Mouse (Mus musculus): ENCODE data around the gene Exoc6b. TPM values are rescaled to one million over a fixed set of nuclear protein-coding genes. Genes with fewer than 3 reads are reported as not detected.

Gene Exoc6b
- polyA plus RNA-seq, 1 experiment from 2014 or later: 27.6 TPM

- Histone ChIP-seq H3K4me2 (ENCODE audit: low read length) (no peak overlapping the region), H3K36me3 (ENCODE audit: control insufficient read depth, insufficient read depth, low read length) (no peaks in the 10 kb centered on the region), H3K4me1 (replicated peaks; ENCODE audit: control insufficient read depth, insufficient read depth, low read length) (peaks cover 8% of the 10 kb centered on the region; the same call in 1 of the 2 replicates), H3K4me3 (ENCODE audit: low read depth, low read length) (no peak overlapping the region), H3K9ac (ENCODE audit: low read length) (no peak overlapping the region), H3K9me3 (ENCODE audit: control insufficient read depth, low read length) (no peaks in the 10 kb centered on the region), H3K27ac (ENCODE audit: low read depth) (no peak overlapping the region), H3K27me3 (replicated peaks; ENCODE audit: control insufficient read depth, insufficient read depth, low read length) (no peaks in the 10 kb centered on the region)
- WGBS: 38% methylated on average over 14 of the region's 14 CpGs
- ATAC-seq (replicated peaks; ENCODE audit: low FRiP score, low TSS enrichment, low read depth) (no peak), DNase-seq (ENCODE audit: low spot score) (no peak)
These were observed 186.4 kb downstream of the Exoc6b start for GRCm38 (mm10) chr6:84882663-84883517.

GRCm38 (mm10) chr6:84875869-84876268 is 193.4 kb downstream of the Exoc6b start:
- no peak overlapping the region for H3K27ac ChIP-seq (ENCODE audit: low read depth)
- H3K9me3 ChIP-seq (ENCODE audit: control insufficient read depth, low read length): no peaks in the 10 kb centered on the region
- no peaks in the 10 kb centered on the region for H3K36me3 ChIP-seq (ENCODE audit: control insufficient read depth, insufficient read depth, low read length)
- no peaks in the 10 kb centered on the region for H3K4me1 ChIP-seq (replicated peaks; ENCODE audit: control insufficient read depth, insufficient read depth, low read length)
- DNase-seq (ENCODE audit: low spot score) (no peak), ATAC-seq (replicated peaks; ENCODE audit: low FRiP score, low TSS enrichment, low read depth) (no peak)
- no peak overlapping the region for H3K9ac ChIP-seq (ENCODE audit: low read length)
- H3K4me3 ChIP-seq (ENCODE audit: low read depth, low read length): no peak overlapping the region
- no peak overlapping the region for H3K4me2 ChIP-seq (ENCODE audit: low read length)
- no peaks in the 10 kb centered on the region for H3K27me3 ChIP-seq (replicated peaks; ENCODE audit: control insufficient read depth, insufficient read depth, low read length)
- WGBS: 75% methylated on average over 5 of the region's 5 CpGs

DNA sequence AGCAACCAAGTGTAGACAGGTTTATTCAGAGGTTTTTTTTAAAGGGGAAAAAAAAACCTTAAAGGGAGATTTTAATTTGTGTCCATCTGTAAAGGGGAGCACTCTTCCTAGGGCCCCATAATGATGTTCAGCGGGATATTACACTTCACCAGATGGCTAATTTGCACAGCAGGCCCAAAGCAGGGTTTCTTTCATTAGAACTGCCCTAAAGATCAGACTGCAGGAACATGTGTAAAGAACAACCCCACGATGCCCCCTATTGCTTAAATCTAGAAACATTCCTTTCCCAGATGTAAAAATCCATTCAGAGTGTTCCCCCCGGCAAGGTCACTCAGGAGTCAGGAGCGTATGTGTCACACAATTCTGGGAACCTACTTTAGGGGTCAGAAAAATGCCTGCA is 202.2 kb downstream of the Exoc6b start:
- Histone ChIP-seq H3K36me3 (ENCODE audit: control insufficient read depth, insufficient read depth, low read length) (no peaks in the 10 kb centered on the region), H3K4me1 (replicated peaks; ENCODE audit: control insufficient read depth, insufficient read depth, low read length) (peaks cover 13% of the 10 kb centered on the region), H3K27ac (ENCODE audit: low read depth) (no peak overlapping the region), H3K4me2 (ENCODE audit: low read length) (no peak overlapping the region), H3K9ac (ENCODE audit: low read length) (no peak overlapping the region), H3K4me3 (ENCODE audit: low read depth, low read length) (no peak overlapping the region), H3K27me3 (replicated peaks; ENCODE audit: control insufficient read depth, insufficient read depth, low read length) (no peaks in the 10 kb centered on the region), H3K9me3 (ENCODE audit: control insufficient read depth, low read length) (no peaks in the 10 kb centered on the region)
- ATAC-seq (replicated peaks; ENCODE audit: low FRiP score, low TSS enrichment, low read depth) (no peak), DNase-seq (ENCODE audit: low spot score) (no peak)
- 27% methylated on average over 4 of the region's 4 CpGs for WGBS

- ATAC-seq (replicated peaks; ENCODE audit: low FRiP score, low TSS enrichment, low read depth): no peak
These were observed 204.7 kb downstream of the Exoc6b start for GRCm38 (mm10) chr6:84864625-84865024.

DNA sequence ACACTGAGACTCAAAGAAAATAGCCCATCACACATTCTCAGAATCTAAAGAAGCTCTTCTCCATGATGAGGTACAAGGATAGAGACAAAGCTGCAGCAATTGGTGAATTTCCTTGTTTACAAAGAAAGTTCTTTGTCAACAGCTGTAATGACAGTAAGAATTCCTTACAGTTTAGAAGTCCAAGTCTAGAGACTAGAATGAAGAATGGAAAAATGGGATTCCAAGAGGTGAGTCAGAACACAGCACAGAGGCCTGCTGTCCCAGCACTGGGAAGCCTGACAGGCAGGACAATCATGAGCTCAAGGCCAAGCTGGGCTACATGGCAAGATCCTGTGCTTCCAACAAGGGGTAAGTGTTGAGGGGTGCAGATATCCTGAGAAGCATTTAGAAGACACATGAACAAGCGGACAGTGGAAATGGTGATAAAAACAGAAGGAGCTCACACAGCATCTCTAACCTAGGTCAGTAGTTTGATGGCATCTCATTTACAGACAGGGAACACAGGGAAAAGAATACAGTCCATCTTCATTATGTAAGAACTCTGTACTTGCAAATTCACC is 205.4 kb downstream of the Exoc6b start:
- no peak overlapping the region for H3K4me3 ChIP-seq (ENCODE audit: low read depth, low read length)

More at GRCm38 (mm10) chr6:84864625-84865024, 204.7 kb downstream of the Exoc6b start:
- Histone ChIP-seq H3K27me3 (replicated peaks; ENCODE audit: control insufficient read depth, insufficient read depth, low read length) (no peaks in the 10 kb centered on the region), H3K9ac (ENCODE audit: low read length) (no peak overlapping the region), H3K4me1 (replicated peaks; ENCODE audit: control insufficient read depth, insufficient read depth, low read length) (peaks cover 13% of the 10 kb centered on the region), H3K4me2 (ENCODE audit: low read length) (no peak overlapping the region), H3K4me3 (ENCODE audit: low read depth, low read length) (no peak overlapping the region), H3K36me3 (ENCODE audit: control insufficient read depth, insufficient read depth, low read length) (no peaks in the 10 kb centered on the region), H3K9me3 (ENCODE audit: control insufficient read depth, low read length) (no peaks in the 10 kb centered on the region), H3K27ac (ENCODE audit: low read depth) (no peak overlapping the region)
- WGBS: 92% methylated on average over 3 of the region's 3 CpGs
- no peak for DNase-seq (ENCODE audit: low spot score)

DNA sequence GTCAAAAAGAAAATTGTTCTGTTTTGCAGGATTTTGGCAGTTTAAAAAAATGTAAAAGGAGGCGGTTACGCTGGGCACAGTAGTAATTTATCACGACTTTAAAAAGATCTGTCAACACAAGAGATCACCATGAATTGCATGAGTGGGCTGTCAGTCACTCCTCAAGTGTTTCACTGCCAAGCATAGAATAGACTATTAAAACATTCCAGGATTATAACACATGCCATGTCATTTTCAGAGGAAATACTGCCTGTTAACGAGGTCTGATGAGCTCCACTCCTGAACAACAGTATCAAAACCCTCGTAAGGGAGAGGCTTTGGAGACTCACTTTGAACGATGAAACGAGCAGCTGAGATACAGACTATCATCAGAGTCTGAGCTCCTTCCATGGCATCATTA is 223.6 kb downstream of the Exoc6b start:
- Histone ChIP-seq H3K4me1 (replicated peaks; ENCODE audit: control insufficient read depth, insufficient read depth, low read length) (no peaks in the 10 kb centered on the region), H3K9me3 (ENCODE audit: control insufficient read depth, low read length) (no peaks in the 10 kb centered on the region), H3K36me3 (ENCODE audit: control insufficient read depth, insufficient read depth, low read length) (peaks cover 5% of the 10 kb centered on the region; the same call in 1 of the 2 replicates), H3K27me3 (replicated peaks; ENCODE audit: control insufficient read depth, insufficient read depth, low read length) (no peaks in the 10 kb centered on the region), H3K4me3 (ENCODE audit: low read depth, low read length) (no peak overlapping the region), H3K27ac (ENCODE audit: low read depth) (no peak overlapping the region), H3K4me2 (ENCODE audit: low read length) (no peak overlapping the region), H3K9ac (ENCODE audit: low read length) (no peak overlapping the region)
- DNase-seq (ENCODE audit: low spot score) (no peak), ATAC-seq (replicated peaks; ENCODE audit: low FRiP score, low TSS enrichment, low read depth) (no peak)
- WGBS: 79% methylated on average over 7 of the region's 7 CpGs

More for the DNA sequence above, 205.4 kb downstream of the Exoc6b start:
- Histone ChIP-seq H3K4me2 (ENCODE audit: low read length) (no peak overlapping the region), H3K4me1 (replicated peaks; ENCODE audit: control insufficient read depth, insufficient read depth, low read length) (peaks cover 13% of the 10 kb centered on the region), H3K27me3 (replicated peaks; ENCODE audit: control insufficient read depth, insufficient read depth, low read length) (no peaks in the 10 kb centered on the region), H3K27ac (ENCODE audit: low read depth) (no peak overlapping the region), H3K9ac (ENCODE audit: low read length) (no peak overlapping the region), H3K36me3 (ENCODE audit: control insufficient read depth, insufficient read depth, low read length) (no peaks in the 10 kb centered on the region), H3K9me3 (ENCODE audit: control insufficient read depth, low read length) (no peaks in the 10 kb centered on the region)
- ATAC-seq (replicated peaks; ENCODE audit: low FRiP score, low TSS enrichment, low read depth): no peak
- no peak for DNase-seq (ENCODE audit: low spot score)
- WGBS: 94% methylated on average over 1 of the region's 1 CpGs

DNA sequence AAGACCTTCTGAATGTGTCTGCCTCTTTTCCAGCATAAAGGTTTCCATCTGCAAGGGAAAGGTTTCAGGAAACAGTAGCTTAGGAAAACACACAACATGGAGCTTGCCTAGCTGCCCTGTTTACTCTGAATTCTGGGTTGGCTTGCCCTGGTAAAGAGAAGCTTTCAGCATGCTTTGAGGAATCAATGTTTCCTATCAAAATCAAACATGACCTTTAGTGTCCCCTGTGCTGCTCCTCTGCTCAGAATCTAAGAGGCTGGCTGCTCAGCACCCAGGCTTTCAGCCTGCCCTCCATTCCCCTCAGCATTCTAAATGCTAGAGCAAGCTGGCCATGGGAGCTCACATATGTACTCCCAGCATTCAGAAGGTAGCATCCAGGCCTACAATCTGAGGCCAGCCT is 228.2 kb downstream of the Exoc6b start:
- Histone ChIP-seq H3K9ac (ENCODE audit: low read length) (no peak overlapping the region), H3K9me3 (ENCODE audit: control insufficient read depth, low read length) (no peaks in the 10 kb centered on the region), H3K36me3 (ENCODE audit: control insufficient read depth, insufficient read depth, low read length) (no peaks in the 10 kb centered on the region), H3K4me1 (replicated peaks; ENCODE audit: control insufficient read depth, insufficient read depth, low read length) (no peaks in the 10 kb centered on the region), H3K27me3 (replicated peaks; ENCODE audit: control insufficient read depth, insufficient read depth, low read length) (no peaks in the 10 kb centered on the region), H3K4me2 (ENCODE audit: low read length) (no peak overlapping the region), H3K4me3 (ENCODE audit: low read depth, low read length) (no peak overlapping the region), H3K27ac (ENCODE audit: low read depth) (no peak overlapping the region)
- DNase-seq (ENCODE audit: low spot score) (no peak), ATAC-seq (replicated peaks; ENCODE audit: low FRiP score, low TSS enrichment, low read depth) (no peak)

- no peak overlapping the region for H3K27ac ChIP-seq (ENCODE audit: low read depth)
- H3K9ac ChIP-seq (ENCODE audit: low read length): no peak overlapping the region
- no peak overlapping the region for H3K4me3 ChIP-seq (ENCODE audit: low read depth, low read length)
- DNase-seq (ENCODE audit: low spot score) (no peak), ATAC-seq (replicated peaks; ENCODE audit: low FRiP score, low TSS enrichment, low read depth) (no peak)
- no peaks in the 10 kb centered on the region for H3K4me1 ChIP-seq (replicated peaks; ENCODE audit: control insufficient read depth, insufficient read depth, low read length)
- H3K4me2 ChIP-seq (ENCODE audit: low read length): no peak overlapping the region
- no peaks in the 10 kb centered on the region for H3K27me3 ChIP-seq (replicated peaks; ENCODE audit: control insufficient read depth, insufficient read depth, low read length)
- H3K9me3 ChIP-seq (ENCODE audit: control insufficient read depth, low read length): no peaks in the 10 kb centered on the region
- 89% methylated on average over 7 of the region's 7 CpGs for WGBS
- H3K36me3 ChIP-seq (ENCODE audit: control insufficient read depth, insufficient read depth, low read length): no peaks in the 10 kb centered on the region
These were observed 261.8 kb downstream of the Exoc6b start for GRCm38 (mm10) chr6:84807546-84807945.

Data from intestine, embryonic 14.5 days (tissue).